Mouse (Mus musculus): Measurements from ENCODE around the gene Rps6kl1. TPM values are rescaled to one million over a fixed set of nuclear protein-coding genes. Genes with fewer than 3 reads are reported as not detected.

Gene Rps6kl1
- polyA plus RNA-seq, 1 experiment from 2014 or later = not detected

- H3K27ac ChIP-seq = no peak overlapping the region
- H3K79me2 ChIP-seq (ENCODE audit: inconsistent target) = no peaks in the 10 kb centered on the region
- no peaks in the 10 kb centered on the region for H3K36me3 ChIP-seq (ENCODE audit: inconsistent target)
- WGBS (ENCODE audit: missing documents) = 48% methylated on average over 8 of the region's 8 CpGs
- H3K4me3 ChIP-seq (ENCODE audit: inconsistent target) = no peak overlapping the region
Observed at GRCm38 (mm10) chr12:85182345-85182643, 31.2 kb upstream of the Rps6kl1 start.

GRCm38 (mm10) chr12:85181475-85182344, 30.6 kb upstream of the Rps6kl1 start:
- Histone ChIP-seq H3K36me3 (ENCODE audit: inconsistent target) (no peaks in the 10 kb centered on the region), H3K27ac (no peak overlapping the region), H3K4me3 (ENCODE audit: inconsistent target) (no peak overlapping the region), H3K79me2 (ENCODE audit: inconsistent target) (no peaks in the 10 kb centered on the region)
- 60% methylated on average over 16 of the region's 17 CpGs for WGBS (ENCODE audit: missing documents)

GRCm38 (mm10) chr12:85178294-85178693, 27.2 kb upstream of the Rps6kl1 start:
- H3K36me3 ChIP-seq (ENCODE audit: inconsistent target) = no peaks in the 10 kb centered on the region
- H3K27ac ChIP-seq = no peak overlapping the region
- no peaks in the 10 kb centered on the region for H3K79me2 ChIP-seq (ENCODE audit: inconsistent target)
- 85% methylated on average over 2 of the region's 2 CpGs for WGBS (ENCODE audit: missing documents)
- no peak overlapping the region for H3K4me3 ChIP-seq (ENCODE audit: inconsistent target)

- 40% methylated on average over 10 of the region's 10 CpGs for WGBS (ENCODE audit: missing documents)
- Histone ChIP-seq H3K36me3 (ENCODE audit: inconsistent target) (no peaks in the 10 kb centered on the region), H3K4me3 (ENCODE audit: inconsistent target) (no peak within 1 kb of the TSS), H3K79me2 (ENCODE audit: inconsistent target) (no peaks in the 10 kb centered on the region), H3K27ac (no peak within 1 kb of the TSS)
Observed at GRCm38 (mm10) chr12:85177740-85178239, 26.7 kb upstream of the Rps6kl1 start, which contains the start of gene Pgf. Pgf (minus strand) TSS chr12:85177790.

GRCm38 (mm10) chr12:85176846-85177523, 25.9 kb upstream of the Rps6kl1 start:
- no peaks in the 10 kb centered on the region for H3K79me2 ChIP-seq (ENCODE audit: inconsistent target)
- no peaks in the 10 kb centered on the region for H3K36me3 ChIP-seq (ENCODE audit: inconsistent target)
- 2% methylated on average over 32 of the region's 32 CpGs for WGBS (ENCODE audit: missing documents)
- no peak overlapping the region for H3K4me3 ChIP-seq (ENCODE audit: inconsistent target)
- H3K27ac ChIP-seq = no peak overlapping the region

- 88% methylated on average over 11 of the region's 11 CpGs for WGBS (ENCODE audit: missing documents)
- no peak overlapping the region for H3K4me3 ChIP-seq (ENCODE audit: inconsistent target)
- H3K27ac ChIP-seq = no peak overlapping the region
- H3K79me2 ChIP-seq (ENCODE audit: inconsistent target) = no peaks in the 10 kb centered on the region
- H3K36me3 ChIP-seq (ENCODE audit: inconsistent target) = no peaks in the 10 kb centered on the region
Observed at GRCm38 (mm10) chr12:85175926-85176845, 25.1 kb upstream of the Rps6kl1 start.

- Histone ChIP-seq H3K79me2 (ENCODE audit: inconsistent target) (no peaks in the 10 kb centered on the region), H3K27ac (no peak overlapping the region), H3K36me3 (ENCODE audit: inconsistent target) (no peaks in the 10 kb centered on the region), H3K4me3 (ENCODE audit: inconsistent target) (no peak overlapping the region)
- 97% methylated on average over 16 of the region's 16 CpGs for WGBS (ENCODE audit: missing documents)
Observed at GRCm38 (mm10) chr12:85175087-85175675, 24.1 kb upstream of the Rps6kl1 start.

GRCm38 (mm10) chr12:85174016-85174415, 23.0 kb upstream of the Rps6kl1 start:
- WGBS (ENCODE audit: missing documents) = 82% methylated on average over 7 of the region's 7 CpGs
- H3K79me2 ChIP-seq (ENCODE audit: inconsistent target) = no peaks in the 10 kb centered on the region
- H3K27ac ChIP-seq = no peak overlapping the region
- H3K36me3 ChIP-seq (ENCODE audit: inconsistent target) = no peaks in the 10 kb centered on the region
- H3K4me3 ChIP-seq (ENCODE audit: inconsistent target) = no peak overlapping the region

- 92% methylated on average over 3 of the region's 3 CpGs for WGBS (ENCODE audit: missing documents)
- Histone ChIP-seq H3K36me3 (ENCODE audit: inconsistent target) (no peaks in the 10 kb centered on the region), H3K79me2 (ENCODE audit: inconsistent target) (no peaks in the 10 kb centered on the region), H3K27ac (no peak overlapping the region), H3K4me3 (ENCODE audit: inconsistent target) (no peak overlapping the region)
Observed at GRCm38 (mm10) chr12:85170948-85171307, 19.9 kb upstream of the Rps6kl1 start.

GRCm38 (mm10) chr12:85170284-85170947, 19.4 kb upstream of the Rps6kl1 start:
- WGBS (ENCODE audit: missing documents) = 96% methylated on average over 11 of the region's 11 CpGs
- Histone ChIP-seq H3K4me3 (ENCODE audit: inconsistent target) (no peak overlapping the region), H3K27ac (no peak overlapping the region), H3K36me3 (ENCODE audit: inconsistent target) (no peaks in the 10 kb centered on the region), H3K79me2 (ENCODE audit: inconsistent target) (no peaks in the 10 kb centered on the region)

GRCm38 (mm10) chr12:85169877-85170276, 18.8 kb upstream of the Rps6kl1 start:
- H3K36me3 ChIP-seq (ENCODE audit: inconsistent target) = no peaks in the 10 kb centered on the region

GRCm38 (mm10) chr12:85169117-85169858, 18.2 kb upstream of the Rps6kl1 start:
- H3K4me3 ChIP-seq (ENCODE audit: inconsistent target) = no peak overlapping the region; the same call in 1 of the 2 replicates
- no peaks in the 10 kb centered on the region for H3K36me3 ChIP-seq (ENCODE audit: inconsistent target)
- 23% methylated on average over 27 of the region's 27 CpGs for WGBS (ENCODE audit: missing documents)
- H3K27ac ChIP-seq = no peak overlapping the region
- no peaks in the 10 kb centered on the region for H3K79me2 ChIP-seq (ENCODE audit: inconsistent target)

More at GRCm38 (mm10) chr12:85169877-85170276, 18.8 kb upstream of the Rps6kl1 start:
- no peaks in the 10 kb centered on the region for H3K79me2 ChIP-seq (ENCODE audit: inconsistent target)
- 87% methylated on average over 3 of the region's 3 CpGs for WGBS (ENCODE audit: missing documents)
- no peak overlapping the region for H3K4me3 ChIP-seq (ENCODE audit: inconsistent target)
- no peak overlapping the region for H3K27ac ChIP-seq

GRCm38 (mm10) chr12:85166631-85167030, 15.6 kb upstream of the Rps6kl1 start:
- Histone ChIP-seq H3K27ac (no peak overlapping the region), H3K4me3 (ENCODE audit: inconsistent target) (no peak overlapping the region)
- WGBS (ENCODE audit: missing documents) = 95% methylated on average over 9 of the region's 9 CpGs

More at GRCm38 (mm10) chr12:85166631-85167030, 15.6 kb upstream of the Rps6kl1 start:
- no peaks in the 10 kb centered on the region for H3K79me2 ChIP-seq (ENCODE audit: inconsistent target)
- no peaks in the 10 kb centered on the region for H3K36me3 ChIP-seq (ENCODE audit: inconsistent target)

Measured in macrophage (primary cell).